Mouse (Mus musculus) c-Kit-positive CD71-negative TER-119-negative erythroid progenitor cells, embryonic 14.5 days (primary cell): ENCODE results near the gene Tulp1.
A peak's percentile ranks its signal among the peaks of the same experiment; 100 is the strongest.

Experiments
- DNase-seq: peaks from one replicate; pipeline ENCODE4 v3.0.0-alpha.2; 2013; ENCODE audit warnings: low read depth

The Tulp1 gene

DNA sequence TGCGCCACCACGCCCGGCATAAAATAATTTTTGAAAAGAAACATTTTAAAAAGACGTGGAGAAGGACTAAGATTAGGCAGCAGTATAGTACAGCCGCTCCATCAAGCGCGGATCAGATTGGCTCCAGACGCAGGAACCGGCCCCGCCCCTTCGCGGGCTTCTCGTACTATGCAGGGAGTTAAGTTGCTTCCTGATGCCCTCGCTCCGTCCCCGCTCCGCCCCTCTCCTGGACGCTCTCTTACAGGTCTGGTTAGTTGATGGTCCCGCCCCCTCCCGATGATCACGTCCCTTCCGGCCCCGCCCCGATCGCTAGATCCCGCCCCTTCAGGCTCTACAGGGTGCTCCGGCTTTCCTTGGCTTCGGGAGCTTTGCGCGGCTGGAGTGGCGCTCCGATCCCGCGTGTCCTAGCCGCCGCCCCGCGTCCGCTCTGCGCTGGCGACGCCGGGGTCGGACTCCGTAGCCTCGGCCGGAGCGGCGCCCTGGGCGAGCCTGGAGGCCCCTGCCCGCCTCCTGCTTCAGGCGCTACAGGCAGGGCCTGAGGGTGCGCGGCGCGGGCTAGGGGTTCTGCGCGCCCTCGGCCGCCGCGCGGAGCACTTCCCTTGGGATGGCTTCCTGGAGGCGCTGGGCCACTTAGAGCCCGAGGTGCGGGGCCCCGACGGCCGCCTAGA, 51.7 kb downstream of the Tulp1 start, which contains the start of gene Fance:
TSS of gene Fance (plus strand) at position 308 of the 668 bp plus-strand sequence.
- DNase-seq: peak; percentile 99

DNA sequence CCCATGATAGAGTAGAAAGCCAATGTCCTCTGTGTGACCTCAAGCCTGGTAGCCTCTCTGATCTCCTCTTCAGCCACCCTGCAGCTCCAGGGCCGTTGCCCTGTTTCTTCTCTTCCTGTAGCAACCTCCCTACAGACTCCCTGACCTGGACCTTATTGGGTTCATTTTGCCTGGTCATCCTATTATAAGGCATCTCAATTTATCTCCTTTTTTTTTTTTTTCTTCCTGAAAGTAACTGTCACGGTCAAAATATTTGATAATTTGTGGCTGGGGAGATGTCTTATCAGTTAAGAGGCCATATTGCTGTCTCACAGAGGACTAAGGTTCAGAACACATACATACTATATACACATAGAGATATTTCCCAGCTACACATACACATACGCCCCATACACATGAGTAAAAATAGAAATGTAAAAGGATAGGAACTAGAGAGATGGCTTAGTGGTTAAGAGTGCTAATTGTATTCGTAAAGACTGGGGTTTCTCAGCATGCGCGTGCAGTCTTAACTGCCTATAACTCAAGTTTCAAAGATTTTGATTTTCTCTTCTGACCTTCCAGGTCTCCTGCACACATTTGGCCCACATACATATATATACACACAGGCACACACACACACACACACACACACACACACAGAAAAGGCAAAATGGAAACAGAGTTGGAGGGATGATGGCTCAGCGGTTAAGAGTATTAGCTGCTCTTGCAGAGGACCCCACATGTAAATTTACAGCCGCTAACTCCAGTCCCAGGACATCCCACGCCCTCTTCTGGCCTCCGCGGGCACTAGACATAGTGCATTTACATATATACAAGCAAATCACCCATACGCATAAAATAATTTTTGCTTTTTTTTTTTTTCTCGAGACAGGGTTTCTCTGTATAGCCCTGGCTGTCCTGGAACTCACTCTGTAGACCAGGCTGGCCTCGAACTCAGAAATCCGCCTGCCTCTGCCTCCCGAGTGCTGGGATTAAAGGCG, 52.5 kb downstream of the Tulp1 start:
- no peak for DNase-seq

DNA sequence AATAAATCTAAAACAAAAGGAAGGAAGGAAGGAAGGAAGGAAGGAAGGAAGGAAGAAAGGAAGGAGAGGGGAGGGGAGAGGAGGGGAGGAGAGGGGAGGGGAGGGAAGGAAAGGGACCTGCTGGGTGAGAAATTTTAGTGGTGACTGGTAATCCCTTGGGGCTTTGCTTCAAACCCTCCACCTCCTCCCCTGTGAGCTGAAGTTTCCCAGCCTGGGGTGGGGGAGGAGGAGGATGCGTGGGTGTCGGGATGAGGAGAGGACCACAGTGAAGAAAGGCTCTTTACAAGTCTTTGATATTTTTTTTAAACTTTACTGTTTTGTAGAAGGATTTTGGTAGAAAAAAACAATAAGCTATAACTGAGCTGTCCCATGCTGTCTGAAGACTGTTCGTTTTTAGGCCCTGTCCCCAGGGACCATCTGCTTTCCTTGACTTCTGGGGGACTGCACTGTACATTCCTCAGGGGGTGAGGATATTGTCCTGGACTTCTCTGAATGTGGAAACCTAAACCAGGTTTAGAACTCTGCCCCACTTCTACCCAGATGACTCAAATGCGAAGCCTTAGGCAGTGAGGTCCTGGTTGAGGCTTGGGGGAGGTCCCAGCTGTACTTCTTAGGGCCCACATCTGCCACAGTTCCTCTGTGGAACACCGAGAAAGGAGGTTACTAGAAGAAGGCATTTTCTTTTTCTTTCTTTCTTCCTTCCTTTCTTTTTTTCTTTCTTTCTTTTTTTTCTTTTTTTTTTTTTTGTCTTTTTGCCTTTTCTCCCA, 53.5 kb downstream of the Tulp1 start:
- no peak for DNase-seq

DNA sequence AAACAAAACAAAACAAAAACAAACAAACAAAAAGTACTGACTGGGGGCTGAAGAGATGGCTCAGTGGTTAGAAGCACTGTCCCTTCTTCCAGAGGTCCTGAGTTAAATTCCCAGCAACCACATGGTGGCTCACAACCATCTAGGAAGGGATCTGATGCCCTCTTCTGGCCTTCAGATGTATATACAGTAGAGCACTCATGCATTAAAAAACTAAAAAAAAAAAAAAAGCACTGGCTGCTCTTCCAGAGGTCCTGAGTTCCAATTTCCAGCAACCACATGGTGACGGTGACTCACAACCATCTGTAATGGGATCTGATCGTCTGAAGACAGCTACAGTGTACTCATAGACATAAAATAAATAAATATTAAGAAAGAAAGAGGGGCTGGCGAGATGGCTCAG, 54.2 kb downstream of the Tulp1 start:
- DNase-seq: no peak

DNA sequence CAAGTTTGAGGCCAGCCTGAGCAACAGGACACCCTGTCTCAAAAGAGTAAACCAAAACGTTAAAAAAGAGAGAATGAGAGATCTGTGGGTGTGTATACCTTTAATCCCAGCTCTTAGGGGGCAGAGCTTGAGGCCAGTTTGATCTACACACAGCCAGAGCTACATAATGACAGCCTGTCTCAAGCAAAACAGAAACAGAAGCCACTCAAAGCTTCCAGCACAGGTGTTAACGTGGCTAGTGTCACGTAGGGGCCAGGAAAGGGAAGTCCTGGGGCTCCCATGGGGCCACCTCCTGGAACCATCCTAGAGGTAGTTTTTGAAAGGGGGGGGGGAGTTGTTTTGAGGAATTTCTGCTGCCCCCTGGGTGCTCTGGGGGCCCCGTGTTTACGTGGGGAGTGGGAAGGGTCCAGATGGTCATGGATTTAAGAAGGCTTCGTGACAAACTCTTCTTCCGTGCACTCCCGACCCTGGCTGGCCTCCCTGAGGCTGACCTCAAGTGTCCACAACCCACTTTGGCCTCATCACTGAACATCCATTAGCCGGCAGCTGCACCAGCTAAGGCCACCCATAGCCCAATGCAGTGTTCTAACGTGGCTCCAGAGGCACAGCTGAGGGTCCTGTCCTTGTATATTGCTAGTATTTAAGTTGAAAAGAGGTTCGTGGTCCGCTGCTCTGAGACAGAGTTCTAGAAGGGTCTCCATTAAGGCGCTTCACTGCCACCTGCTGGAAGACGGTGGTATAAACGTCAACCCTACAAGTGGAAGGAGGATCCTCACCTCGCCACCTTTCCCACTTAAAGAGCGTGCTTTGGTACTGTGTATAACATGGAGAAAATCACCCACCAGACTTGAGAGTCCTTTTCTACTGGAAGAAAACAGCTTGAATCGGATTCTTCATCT, 56.5 kb downstream of the Tulp1 start:
- DNase-seq: peak; percentile 94

DNA sequence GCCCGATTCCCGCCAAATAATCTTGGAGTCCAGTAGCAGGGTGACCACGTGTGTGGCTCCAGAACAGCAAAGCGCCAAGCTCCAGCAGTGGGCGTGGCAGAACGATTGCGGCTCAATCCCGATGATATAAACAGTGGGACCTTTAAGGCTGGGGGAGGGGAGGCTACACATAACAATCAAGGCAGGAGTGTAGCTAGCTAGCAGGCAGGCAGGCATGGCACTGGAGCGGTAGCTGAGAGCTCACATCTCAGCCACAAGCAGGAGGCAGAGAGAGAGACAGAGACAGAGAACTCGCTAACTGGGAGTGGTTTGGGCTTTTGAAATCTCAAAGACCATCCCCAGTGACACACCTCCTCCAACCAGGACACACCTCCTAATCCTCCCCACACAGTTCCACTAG, 59.9 kb downstream of the Tulp1 start:
- no peak for DNase-seq
